Mouse (Mus musculus): ENCODE measurements at regions not wholly inside any gene's neighbourhood (a gene's known extent, or its start where the extent isn't known, plus 50 kb on each side); places are given as distances from the start of the nearest gene placed in this dataset.

DNA sequence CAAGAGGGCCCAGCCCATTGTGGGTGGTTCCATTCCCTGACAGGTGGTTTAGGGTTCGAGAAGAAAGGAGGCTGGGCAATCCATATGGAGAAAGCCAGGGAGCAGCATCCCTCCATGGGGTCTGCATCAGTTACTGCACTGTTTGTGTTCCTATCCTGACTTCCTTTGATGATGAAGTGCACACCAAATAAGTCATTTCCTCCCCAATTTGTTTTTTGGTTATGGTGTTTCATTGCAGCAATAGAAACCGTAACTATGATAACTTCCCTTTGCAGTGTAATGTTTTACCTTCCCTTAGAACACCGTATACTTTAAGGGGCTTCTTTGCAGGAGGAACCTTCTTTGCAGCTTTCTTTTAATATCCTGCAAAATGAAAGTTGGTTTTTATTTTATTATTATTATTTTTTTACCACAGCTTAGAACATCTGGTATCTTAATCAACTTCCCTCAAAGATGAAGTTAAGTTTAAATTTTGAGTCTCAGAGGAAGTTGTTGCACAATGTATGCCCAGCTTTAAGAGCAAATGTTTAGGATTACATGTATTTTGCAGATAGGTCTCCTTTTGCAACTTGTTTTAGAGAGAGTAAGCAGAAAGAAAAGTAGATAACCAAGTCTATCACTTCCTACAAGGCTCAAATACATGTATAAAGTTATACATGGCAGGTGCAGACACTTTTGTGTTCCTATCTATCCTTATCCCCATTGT, 1059.1 kb downstream of the Diaph2 start:
- Histone ChIP-seq H3K27ac (replicated peaks; ENCODE audit: low read depth, low read length) (no peak overlapping the region), H3K36me3 (replicated peaks; ENCODE audit: control insufficient read depth, insufficient read depth, low read depth, low read length) (no peaks in the 10 kb centered on the region), H3K27me3 (ENCODE audit: control insufficient read depth, insufficient read depth, low read length) (no peaks in the 10 kb centered on the region), H3K4me1 (ENCODE audit: control insufficient read depth, insufficient read depth, low read length) (no peaks in the 10 kb centered on the region), H3K4me3 (ENCODE audit: low read depth, low read length) (no peak overlapping the region), H3K9ac (replicated peaks; ENCODE audit: low read length) (no peak overlapping the region), H3K4me2 (ENCODE audit: low read depth, low read length) (no peak overlapping the region), H3K9me3 (replicated peaks; ENCODE audit: control insufficient read depth, low read length) (no peaks in the 10 kb centered on the region)
- DNase-seq (ENCODE audit: low spot score) (no peak), ATAC-seq (replicated peaks; ENCODE audit: insufficient number of reproducible peaks, low FRiP score, low TSS enrichment, low read depth) (no peak)
- 70% methylated on average over 3 of the region's 3 CpGs for WGBS

DNA sequence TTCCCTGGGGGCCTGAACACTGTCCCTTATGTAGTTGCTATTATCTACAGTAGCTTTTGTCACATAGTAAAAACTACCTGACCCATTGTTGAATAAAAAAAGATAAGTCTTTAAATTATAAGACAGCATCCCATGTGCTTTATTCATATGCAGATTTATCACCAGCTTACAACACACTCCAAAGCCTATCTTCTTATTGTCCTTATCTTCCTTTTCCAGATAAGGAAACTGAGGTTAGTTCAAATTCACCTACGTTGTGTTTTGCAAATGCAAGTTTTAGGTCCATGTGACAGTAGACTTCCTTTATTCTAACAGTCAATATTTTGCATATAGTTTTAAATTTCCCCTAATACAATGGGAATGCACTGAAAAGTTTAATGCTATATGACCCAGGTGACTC, 1069.4 kb downstream of the Diaph2 start:
- Histone ChIP-seq H3K4me3 (ENCODE audit: low read depth, low read length) (no peak overlapping the region), H3K4me2 (ENCODE audit: low read depth, low read length) (no peak overlapping the region), H3K9ac (replicated peaks; ENCODE audit: low read length) (no peak overlapping the region), H3K36me3 (replicated peaks; ENCODE audit: control insufficient read depth, insufficient read depth, low read depth, low read length) (no peaks in the 10 kb centered on the region), H3K27ac (replicated peaks; ENCODE audit: low read depth, low read length) (no peak overlapping the region), H3K4me1 (ENCODE audit: control insufficient read depth, insufficient read depth, low read length) (no peaks in the 10 kb centered on the region), H3K9me3 (replicated peaks; ENCODE audit: control insufficient read depth, low read length) (no peaks in the 10 kb centered on the region), H3K27me3 (ENCODE audit: control insufficient read depth, insufficient read depth, low read length) (no peaks in the 10 kb centered on the region)
- WGBS = 78% methylated on average over 1 of the region's 1 CpGs
- no peak for DNase-seq (ENCODE audit: low spot score)
- ATAC-seq (replicated peaks; ENCODE audit: insufficient number of reproducible peaks, low FRiP score, low TSS enrichment, low read depth) = no peak

DNA sequence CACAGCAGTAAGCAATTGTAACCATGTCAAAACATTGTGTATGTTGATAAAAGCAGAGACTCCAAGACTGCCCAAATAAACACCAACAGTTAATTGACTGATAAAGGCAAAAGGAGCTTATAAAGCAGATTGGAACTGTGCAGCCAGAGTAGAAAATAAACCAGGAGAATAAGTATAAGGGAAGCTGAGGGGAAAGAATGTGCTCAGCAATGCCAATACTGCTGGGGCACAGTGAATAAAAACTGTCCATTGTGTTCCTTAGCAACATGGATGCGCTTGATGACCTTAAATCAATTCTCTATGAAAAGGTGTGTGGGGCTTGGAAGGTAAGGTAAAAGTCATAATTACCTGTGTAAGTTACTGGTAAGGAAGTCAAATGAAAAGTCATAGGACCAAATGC, 1070.2 kb downstream of the Diaph2 start:
- no peak for ATAC-seq (replicated peaks; ENCODE audit: insufficient number of reproducible peaks, low FRiP score, low TSS enrichment, low read depth)
- no peak overlapping the region for H3K27ac ChIP-seq (replicated peaks; ENCODE audit: low read depth, low read length)
- no peaks in the 10 kb centered on the region for H3K9me3 ChIP-seq (replicated peaks; ENCODE audit: control insufficient read depth, low read length)
- H3K4me3 ChIP-seq (ENCODE audit: low read depth, low read length) = no peak overlapping the region
- no peaks in the 10 kb centered on the region for H3K36me3 ChIP-seq (replicated peaks; ENCODE audit: control insufficient read depth, insufficient read depth, low read depth, low read length)
- no peaks in the 10 kb centered on the region for H3K27me3 ChIP-seq (ENCODE audit: control insufficient read depth, insufficient read depth, low read length)
- WGBS = 92% methylated on average over 1 of the region's 1 CpGs
- no peak overlapping the region for H3K9ac ChIP-seq (replicated peaks; ENCODE audit: low read length)
- H3K4me2 ChIP-seq (ENCODE audit: low read depth, low read length) = no peak overlapping the region
- no peaks in the 10 kb centered on the region for H3K4me1 ChIP-seq (ENCODE audit: control insufficient read depth, insufficient read depth, low read length)
- DNase-seq (ENCODE audit: low spot score) = no peak

DNA sequence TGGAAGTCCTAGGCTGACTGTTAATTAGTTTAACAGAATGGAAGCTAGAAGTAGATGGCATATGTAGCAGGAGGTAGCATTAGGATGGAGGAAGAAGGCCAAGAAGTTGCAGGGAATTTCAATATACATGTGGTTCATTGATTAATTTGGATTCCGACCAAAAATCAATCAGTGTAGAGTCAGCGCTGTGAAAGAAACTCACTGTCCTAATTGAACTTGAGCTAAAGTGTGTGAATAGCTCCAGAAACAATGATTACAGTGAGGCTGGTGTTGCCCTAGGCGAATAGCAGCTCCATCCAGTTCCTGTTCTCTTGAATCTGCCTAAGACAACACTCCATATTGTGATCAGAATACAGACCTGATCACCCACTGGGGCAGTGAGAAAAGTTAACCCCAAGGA, 1070.6 kb downstream of the Diaph2 start:
- ATAC-seq (replicated peaks; ENCODE audit: insufficient number of reproducible peaks, low FRiP score, low TSS enrichment, low read depth) (no peak), DNase-seq (ENCODE audit: low spot score) (no peak)
- H3K36me3 ChIP-seq (replicated peaks; ENCODE audit: control insufficient read depth, insufficient read depth, low read depth, low read length) = no peaks in the 10 kb centered on the region
- no peak overlapping the region for H3K4me2 ChIP-seq (ENCODE audit: low read depth, low read length)
- H3K9me3 ChIP-seq (replicated peaks; ENCODE audit: control insufficient read depth, low read length) = no peaks in the 10 kb centered on the region
- no peak overlapping the region for H3K4me3 ChIP-seq (ENCODE audit: low read depth, low read length)
- no peaks in the 10 kb centered on the region for H3K27me3 ChIP-seq (ENCODE audit: control insufficient read depth, insufficient read depth, low read length)
- no peaks in the 10 kb centered on the region for H3K4me1 ChIP-seq (ENCODE audit: control insufficient read depth, insufficient read depth, low read length)
- H3K9ac ChIP-seq (replicated peaks; ENCODE audit: low read length) = no peak overlapping the region
- WGBS = 76% methylated on average over 3 of the region's 3 CpGs
- no peak overlapping the region for H3K27ac ChIP-seq (replicated peaks; ENCODE audit: low read depth, low read length)

DNA sequence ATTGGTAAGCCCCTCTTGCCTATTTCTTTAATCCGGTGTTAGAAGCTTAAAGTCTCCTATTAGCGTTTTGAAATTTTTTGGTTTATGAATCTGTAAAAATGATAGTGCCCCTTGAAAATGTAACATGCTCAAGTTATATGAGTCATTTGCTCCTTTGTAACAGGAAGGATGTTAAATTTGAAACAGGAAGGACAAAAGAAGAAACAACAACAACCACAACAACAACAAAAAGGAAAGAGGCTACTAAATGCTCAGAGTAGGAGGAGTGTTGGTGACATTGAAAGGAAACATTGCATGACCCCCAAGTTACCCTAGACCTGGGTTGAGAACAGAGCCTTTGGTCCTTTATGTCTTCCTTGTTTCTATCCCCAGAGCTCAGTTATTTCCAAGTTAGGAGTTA, 1074.4 kb downstream of the Diaph2 start:
- H3K4me3 ChIP-seq (ENCODE audit: low read depth, low read length) = no peak overlapping the region
- H3K4me2 ChIP-seq (ENCODE audit: low read depth, low read length) = no peak overlapping the region
- H3K9me3 ChIP-seq (replicated peaks; ENCODE audit: control insufficient read depth, low read length) = no peaks in the 10 kb centered on the region
- no peaks in the 10 kb centered on the region for H3K27me3 ChIP-seq (ENCODE audit: control insufficient read depth, insufficient read depth, low read length)
- H3K36me3 ChIP-seq (replicated peaks; ENCODE audit: control insufficient read depth, insufficient read depth, low read depth, low read length) = no peaks in the 10 kb centered on the region
- no peak overlapping the region for H3K27ac ChIP-seq (replicated peaks; ENCODE audit: low read depth, low read length)
- 91% methylated on average over 2 of the region's 2 CpGs for WGBS
- no peak for ATAC-seq (replicated peaks; ENCODE audit: insufficient number of reproducible peaks, low FRiP score, low TSS enrichment, low read depth)
- no peak overlapping the region for H3K9ac ChIP-seq (replicated peaks; ENCODE audit: low read length)
- H3K4me1 ChIP-seq (ENCODE audit: control insufficient read depth, insufficient read depth, low read length) = no peaks in the 10 kb centered on the region
- DNase-seq (ENCODE audit: low spot score) = no peak

- no peak for DNase-seq (ENCODE audit: low spot score)
- Histone ChIP-seq H3K27me3 (ENCODE audit: control insufficient read depth, insufficient read depth, low read length) (no peaks in the 10 kb centered on the region), H3K4me2 (ENCODE audit: low read depth, low read length) (no peak overlapping the region), H3K4me3 (ENCODE audit: low read depth, low read length) (no peak overlapping the region), H3K9me3 (replicated peaks; ENCODE audit: control insufficient read depth, low read length) (no peaks in the 10 kb centered on the region), H3K4me1 (ENCODE audit: control insufficient read depth, insufficient read depth, low read length) (no peaks in the 10 kb centered on the region), H3K27ac (replicated peaks; ENCODE audit: low read depth, low read length) (no peak overlapping the region), H3K9ac (replicated peaks; ENCODE audit: low read length) (no peak overlapping the region), H3K36me3 (replicated peaks; ENCODE audit: control insufficient read depth, insufficient read depth, low read depth, low read length) (no peaks in the 10 kb centered on the region)
- no peak for ATAC-seq (replicated peaks; ENCODE audit: insufficient number of reproducible peaks, low FRiP score, low TSS enrichment, low read depth)
Measured at GRCm38 (mm10) chrX:130835835-130836234, 1086.3 kb downstream of the Diaph2 start.

- Histone ChIP-seq H3K9me3 (replicated peaks; ENCODE audit: control insufficient read depth, low read length) (no peaks in the 10 kb centered on the region), H3K27me3 (ENCODE audit: control insufficient read depth, insufficient read depth, low read length) (no peaks in the 10 kb centered on the region), H3K4me3 (ENCODE audit: low read depth, low read length) (no peak overlapping the region), H3K4me2 (ENCODE audit: low read depth, low read length) (no peak overlapping the region), H3K36me3 (replicated peaks; ENCODE audit: control insufficient read depth, insufficient read depth, low read depth, low read length) (no peaks in the 10 kb centered on the region), H3K9ac (replicated peaks; ENCODE audit: low read length) (no peak overlapping the region), H3K27ac (replicated peaks; ENCODE audit: low read depth, low read length) (no peak overlapping the region), H3K4me1 (ENCODE audit: control insufficient read depth, insufficient read depth, low read length) (no peaks in the 10 kb centered on the region)
- ATAC-seq (replicated peaks; ENCODE audit: insufficient number of reproducible peaks, low FRiP score, low TSS enrichment, low read depth) (no peak), DNase-seq (ENCODE audit: low spot score) (no peak)
- WGBS = 78% methylated on average over 3 of the region's 3 CpGs
Measured at GRCm38 (mm10) chrX:130843141-130843540, 1093.6 kb downstream of the Diaph2 start.

GRCm38 (mm10) chrX:130866506-130866905, 1117.0 kb downstream of the Diaph2 start:
- H3K9me3 ChIP-seq (replicated peaks; ENCODE audit: control insufficient read depth, low read length) = no peaks in the 10 kb centered on the region
- H3K27me3 ChIP-seq (ENCODE audit: control insufficient read depth, insufficient read depth, low read length) = no peaks in the 10 kb centered on the region
- H3K36me3 ChIP-seq (replicated peaks; ENCODE audit: control insufficient read depth, insufficient read depth, low read depth, low read length) = no peaks in the 10 kb centered on the region
- WGBS = 85% methylated on average over 1 of the region's 1 CpGs
- H3K4me1 ChIP-seq (ENCODE audit: control insufficient read depth, insufficient read depth, low read length) = no peaks in the 10 kb centered on the region
- H3K27ac ChIP-seq (replicated peaks; ENCODE audit: low read depth, low read length) = no peak overlapping the region
- DNase-seq (ENCODE audit: low spot score) (no peak), ATAC-seq (replicated peaks; ENCODE audit: insufficient number of reproducible peaks, low FRiP score, low TSS enrichment, low read depth) (no peak)
- H3K4me3 ChIP-seq (ENCODE audit: low read depth, low read length) = no peak overlapping the region
- H3K4me2 ChIP-seq (ENCODE audit: low read depth, low read length) = no peak overlapping the region
- H3K9ac ChIP-seq (replicated peaks; ENCODE audit: low read length) = no peak overlapping the region
